Mouse (Mus musculus) ES-Bruce4 (cell line): Measurements from ENCODE around the gene C1qtnf6.

Source experiments
- CTCF ChIP-seq: IDR thresholded peaks from one replicate; pipeline ENCODE4 v1.8.1; 2011; ENCODE audit warnings: low read depth, low read length
- EP300 ChIP-seq: IDR thresholded peaks from 2 replicates; pipeline ENCODE4 v1.6.1; 2011; ENCODE audit warnings: low read depth, low read length; ENCODE audit not compliant: insufficient read depth
- POLR2A ChIP-seq: IDR thresholded peaks from one replicate; pipeline ENCODE4 v1.8.1; 2011; ENCODE audit warnings: low read length; ENCODE audit not compliant: insufficient read depth

DNA sequence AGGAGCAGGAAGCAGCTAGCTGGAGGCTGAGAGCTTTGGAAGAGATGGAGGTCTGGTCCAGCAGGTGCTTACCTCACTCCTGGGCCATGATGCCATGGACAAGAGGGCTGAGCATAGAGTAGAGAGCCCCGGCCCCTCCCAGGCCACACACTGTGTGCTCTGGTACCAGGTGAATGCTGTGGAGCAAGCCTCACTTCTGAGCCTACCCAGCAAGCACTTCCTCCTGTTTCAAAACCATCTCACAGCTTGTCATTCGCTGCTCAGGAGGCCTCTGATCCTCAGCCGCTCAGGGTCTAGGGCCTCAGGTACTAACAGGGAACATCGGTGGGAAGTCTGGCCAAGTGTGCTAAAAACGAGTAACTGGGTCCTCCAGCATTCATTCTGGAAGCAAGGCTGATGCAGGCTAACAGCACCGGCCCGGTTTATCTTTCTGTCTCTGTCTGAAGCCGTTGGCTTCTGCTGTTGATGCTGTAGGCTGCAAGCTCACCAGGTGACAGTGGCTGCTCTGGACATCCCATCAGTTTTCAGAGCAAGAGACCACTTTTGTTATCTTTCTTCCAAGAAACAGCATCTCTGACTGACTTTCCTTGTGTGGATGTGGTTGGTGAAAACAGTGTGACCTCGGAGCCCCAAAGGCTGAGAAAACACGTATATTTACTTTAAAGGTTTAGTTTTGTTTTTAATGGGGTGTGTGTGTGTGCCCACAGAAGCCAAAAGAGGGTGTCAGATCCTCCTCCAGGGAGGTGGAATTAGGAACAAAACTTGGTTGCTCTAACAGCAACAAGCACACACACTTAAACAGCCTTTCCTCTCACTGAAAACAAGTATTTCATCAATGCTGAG, 26.7 kb upstream of the C1qtnf6 start:
- TF ChIP-seq CTCF (no peak), POLR2A (no peak), EP300 (no peak)
